Mouse (Mus musculus): ENCODE measurements at regions not wholly inside any gene's neighbourhood (a gene's known extent, or its start where the extent isn't known, plus 50 kb on each side); places are given as distances from the start of the nearest gene placed in this dataset.

DNA sequence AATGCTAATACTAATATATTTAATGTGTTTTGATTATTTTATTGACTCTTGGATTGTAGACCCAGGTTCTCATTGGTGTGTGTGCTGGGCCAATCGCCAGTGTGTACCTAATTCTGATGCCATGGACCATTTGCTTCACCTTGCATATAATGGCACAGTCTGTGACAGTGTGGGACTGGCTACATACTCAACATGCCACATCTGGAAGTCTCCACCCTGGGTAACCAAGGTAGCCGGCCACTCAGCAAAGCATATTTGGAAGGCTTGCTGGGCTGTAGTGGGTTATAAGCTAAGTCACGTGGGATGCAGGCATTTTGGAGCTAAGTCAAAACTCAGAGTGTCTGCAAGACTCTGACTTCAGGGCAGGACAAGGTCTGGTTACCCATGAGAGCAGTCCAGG lies 115.3 kb upstream of the 1700021F07Rik start:
- H3K27me3 ChIP-seq (replicated peaks; ENCODE audit: insufficient read depth, low read length) = no peaks in the 10 kb centered on the region
- DNase-seq (ENCODE audit: low spot score) (peak; percentile 22), ATAC-seq (peak; percentile 72)
- H3K9ac ChIP-seq (replicated peaks; ENCODE audit: low read depth) = no peak overlapping the region
- no peaks in the 10 kb centered on the region for H3K9me3 ChIP-seq (ENCODE audit: low read length)
- TF ChIP-seq CTCF (IDR thresholded peaks at IDR 0.05) (no peak), EP300 (IDR thresholded peaks at IDR 0.05) (no peak)
- no peak overlapping the region for H3K4me3 ChIP-seq (ENCODE audit: low read depth, low read length)
- 59% methylated on average over 3 of the region's 3 CpGs for WGBS
- H3K4me2 ChIP-seq (replicated peaks; ENCODE audit: low read depth, low read length) = no peak overlapping the region
- no peaks in the 10 kb centered on the region; the same call in 1 of the 2 replicates for H3K36me3 ChIP-seq (ENCODE audit: insufficient read depth, low read length)
- H3K27ac ChIP-seq (ENCODE audit: low read length) = no peak overlapping the region
- no peaks in the 10 kb centered on the region; the same call in 1 of the 2 replicates for H3K4me1 ChIP-seq (ENCODE audit: insufficient read depth, low read depth, low read length)

DNA sequence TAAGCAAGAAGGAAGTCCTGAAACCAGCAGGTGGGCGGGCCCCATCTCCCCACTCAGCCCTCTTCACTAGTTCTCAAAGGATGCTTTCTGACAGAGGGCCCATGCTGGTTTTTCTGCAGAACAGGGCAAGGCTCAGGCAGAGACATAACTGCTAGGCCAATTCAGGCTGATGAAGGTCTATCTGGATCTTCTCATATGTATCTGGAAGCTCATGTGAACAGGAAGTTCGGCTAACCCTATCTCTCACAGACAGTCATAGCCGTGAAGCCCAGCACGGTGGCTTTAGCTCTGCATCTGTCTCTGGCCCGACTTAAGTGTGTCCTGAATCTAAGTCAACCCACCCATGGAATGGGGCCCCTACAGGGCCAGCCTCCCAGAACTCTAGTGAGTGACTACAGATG lies 113.7 kb upstream of the 1700021F07Rik start:
- Histone ChIP-seq H3K4me1 (ENCODE audit: insufficient read depth, low read depth, low read length) (no peaks in the 10 kb centered on the region; the same call in 1 of the 2 replicates), H3K36me3 (ENCODE audit: insufficient read depth, low read length) (no peaks in the 10 kb centered on the region; the same call in 1 of the 2 replicates), H3K27ac (ENCODE audit: low read length) (no peak overlapping the region), H3K4me2 (replicated peaks; ENCODE audit: low read depth, low read length) (no peak overlapping the region), H3K9me3 (ENCODE audit: low read length) (no peaks in the 10 kb centered on the region), H3K9ac (replicated peaks; ENCODE audit: low read depth) (no peak overlapping the region), H3K4me3 (ENCODE audit: low read depth, low read length) (no peak overlapping the region), H3K27me3 (replicated peaks; ENCODE audit: insufficient read depth, low read length) (no peaks in the 10 kb centered on the region)
- WGBS = 78% methylated on average over 5 of the region's 5 CpGs
- no peak for ATAC-seq
- DNase-seq (ENCODE audit: low spot score) = no peak
- no peak for TF ChIP-seq CTCF (IDR thresholded peaks at IDR 0.05)
- no peak for TF ChIP-seq EP300 (IDR thresholded peaks at IDR 0.05)

DNA sequence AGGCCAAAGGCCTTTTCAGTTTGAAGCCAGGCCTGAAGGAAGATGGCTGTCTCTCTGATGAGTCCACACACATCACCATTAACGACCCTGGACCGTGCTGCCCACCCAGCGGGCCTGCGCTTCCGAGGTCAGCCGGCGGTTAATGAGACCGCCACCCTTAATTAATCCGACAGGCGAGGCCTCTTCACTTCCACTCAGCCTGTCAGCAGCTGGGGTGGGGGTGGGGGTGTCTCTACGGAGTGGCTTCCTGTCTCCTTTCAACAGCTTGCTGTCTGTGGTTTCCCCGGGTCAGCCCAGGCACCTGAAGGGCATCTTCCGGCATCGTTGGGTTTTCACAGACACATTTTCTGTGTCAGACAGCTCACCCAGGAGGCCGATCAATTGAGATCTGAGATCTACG lies 113.0 kb upstream of the 1700021F07Rik start:
- H3K9me3 ChIP-seq (ENCODE audit: low read length) = no peaks in the 10 kb centered on the region
- no peak for DNase-seq (ENCODE audit: low spot score)
- H3K9ac ChIP-seq (replicated peaks; ENCODE audit: low read depth) = no peak overlapping the region
- H3K4me2 ChIP-seq (replicated peaks; ENCODE audit: low read depth, low read length) = no peak overlapping the region
- H3K27me3 ChIP-seq (replicated peaks; ENCODE audit: insufficient read depth, low read length) = no peaks in the 10 kb centered on the region
- no peaks in the 10 kb centered on the region; the same call in 1 of the 2 replicates for H3K36me3 ChIP-seq (ENCODE audit: insufficient read depth, low read length)
- 36% methylated on average over 16 of the region's 16 CpGs for WGBS
- ATAC-seq = no peak
- H3K27ac ChIP-seq (ENCODE audit: low read length) = no peak overlapping the region
- H3K4me3 ChIP-seq (ENCODE audit: low read depth, low read length) = no peak overlapping the region
- H3K4me1 ChIP-seq (ENCODE audit: insufficient read depth, low read depth, low read length) = no peaks in the 10 kb centered on the region; the same call in 1 of the 2 replicates
- TF ChIP-seq CTCF (IDR thresholded peaks at IDR 0.05) = no peak
- TF ChIP-seq EP300 (IDR thresholded peaks at IDR 0.05) = no peak

DNA sequence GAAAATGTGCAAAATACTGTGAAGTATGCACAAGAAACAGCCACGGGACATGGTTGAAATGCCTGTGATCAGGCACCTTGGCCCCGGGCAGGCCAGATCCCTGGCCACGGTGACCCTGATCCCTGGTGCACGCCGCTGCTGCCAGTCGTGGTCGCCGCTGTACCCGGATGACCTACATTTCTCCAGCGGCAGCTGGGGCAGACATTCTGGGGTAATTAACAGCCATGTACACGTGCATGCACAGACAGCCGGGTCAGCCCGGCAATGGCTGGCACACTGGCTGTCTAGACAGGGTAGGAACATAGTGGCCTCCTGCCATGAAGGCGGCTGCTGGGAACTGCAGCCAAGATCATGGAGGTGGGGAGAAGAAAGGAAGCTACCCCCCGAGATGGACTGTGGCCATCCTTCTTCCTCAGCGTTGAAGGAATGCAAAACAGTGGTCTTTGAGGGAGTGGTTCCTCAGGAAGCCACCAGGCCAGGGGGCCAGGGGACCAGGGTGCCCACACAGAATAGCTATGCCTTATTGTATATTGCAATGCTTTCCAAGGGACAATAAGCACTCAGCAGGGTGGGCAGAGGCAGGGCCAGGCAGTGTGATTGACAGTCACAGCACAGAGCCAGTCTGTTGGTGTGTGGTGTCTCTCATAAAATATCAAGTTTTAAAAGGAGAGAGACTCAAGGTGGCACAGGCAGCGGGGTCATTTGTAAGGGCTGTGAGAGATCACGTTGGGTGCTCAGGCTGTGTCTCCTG lies 108.3 kb upstream of the 1700021F07Rik start:
- Histone ChIP-seq H3K9ac (replicated peaks; ENCODE audit: low read depth) (no peak overlapping the region), H3K4me1 (ENCODE audit: insufficient read depth, low read depth, low read length) (no peaks in the 10 kb centered on the region), H3K27me3 (replicated peaks; ENCODE audit: insufficient read depth, low read length) (no peaks in the 10 kb centered on the region), H3K4me3 (ENCODE audit: low read depth, low read length) (no peak overlapping the region), H3K36me3 (ENCODE audit: insufficient read depth, low read length) (no peaks in the 10 kb centered on the region), H3K4me2 (replicated peaks; ENCODE audit: low read depth, low read length) (no peak overlapping the region), H3K9me3 (ENCODE audit: low read length) (no peaks in the 10 kb centered on the region), H3K27ac (ENCODE audit: low read length) (no peak overlapping the region)
- 64% methylated on average over 18 of the region's 18 CpGs for WGBS
- TF ChIP-seq CTCF (IDR thresholded peaks at IDR 0.05) = no peak
- peak; percentile 52; the same call in 1 of the 2 replicates for TF ChIP-seq EP300 (IDR thresholded peaks at IDR 0.05)
- no peak for DNase-seq (ENCODE audit: low spot score)
- peak; percentile 64 for ATAC-seq

DNA sequence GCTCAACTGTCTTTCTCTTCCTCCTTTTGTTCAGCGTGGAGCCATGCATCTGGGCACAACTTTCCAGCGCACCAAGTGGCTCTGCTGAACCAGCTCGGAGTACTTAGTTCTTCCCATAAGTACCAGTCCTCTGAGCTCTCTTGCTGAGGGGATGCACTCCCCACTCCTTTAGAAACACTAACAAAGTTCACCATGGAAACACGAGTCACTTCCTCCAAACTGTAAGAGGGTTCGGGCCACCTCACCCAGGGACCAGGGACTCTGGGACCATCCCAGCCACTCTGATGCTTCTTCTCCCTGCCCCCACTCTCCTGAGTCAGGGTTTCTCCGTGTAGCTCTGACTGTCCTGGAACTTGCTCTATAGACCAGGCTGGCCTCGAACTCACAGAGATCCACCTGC lies 107.0 kb upstream of the 1700021F07Rik start:
- no peak for DNase-seq (ENCODE audit: low spot score)
- ATAC-seq = no peak
- no peak overlapping the region for H3K9ac ChIP-seq (replicated peaks; ENCODE audit: low read depth)

DNA sequence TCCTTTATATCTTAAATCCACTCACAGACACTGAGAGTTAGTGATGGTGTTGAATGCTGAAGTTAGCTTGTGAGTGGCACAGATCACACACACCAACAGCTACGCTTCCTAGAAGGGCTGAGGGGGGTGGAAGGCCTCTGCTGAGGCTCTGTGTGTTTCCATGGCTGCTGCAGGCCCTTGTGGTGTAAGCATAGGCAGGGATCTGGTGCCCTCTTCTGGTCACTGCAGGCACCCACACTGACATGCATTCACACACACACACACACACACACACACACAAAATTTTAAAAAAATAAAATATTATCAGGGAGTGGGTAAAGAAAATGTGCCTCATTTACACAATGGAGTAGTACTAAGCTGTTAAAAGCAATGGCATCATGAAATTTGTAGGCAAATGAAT lies 105.5 kb upstream of the 1700021F07Rik start:
- no peak overlapping the region for H3K4me2 ChIP-seq (replicated peaks; ENCODE audit: low read depth, low read length)
- H3K36me3 ChIP-seq (ENCODE audit: insufficient read depth, low read length) = no peaks in the 10 kb centered on the region
- WGBS = 85% methylated on average over 1 of the region's 1 CpGs
- no peaks in the 10 kb centered on the region for H3K9me3 ChIP-seq (ENCODE audit: low read length)
- DNase-seq (ENCODE audit: low spot score) (no peak), ATAC-seq (no peak)
- H3K9ac ChIP-seq (replicated peaks; ENCODE audit: low read depth) = no peak overlapping the region
- TF ChIP-seq EP300 (IDR thresholded peaks at IDR 0.05) (no peak), CTCF (IDR thresholded peaks at IDR 0.05) (peak; percentile 57)
- H3K4me3 ChIP-seq (ENCODE audit: low read depth, low read length) = no peak overlapping the region
- H3K27me3 ChIP-seq (replicated peaks; ENCODE audit: insufficient read depth, low read length) = no peaks in the 10 kb centered on the region
- H3K27ac ChIP-seq (ENCODE audit: low read length) = no peak overlapping the region
- no peaks in the 10 kb centered on the region for H3K4me1 ChIP-seq (ENCODE audit: insufficient read depth, low read depth, low read length)

More for the DNA sequence above, 107.0 kb upstream of the 1700021F07Rik start:
- TF ChIP-seq EP300 (IDR thresholded peaks at IDR 0.05) = no peak
- no peak for TF ChIP-seq CTCF (IDR thresholded peaks at IDR 0.05)
- no peaks in the 10 kb centered on the region for H3K4me1 ChIP-seq (ENCODE audit: insufficient read depth, low read depth, low read length)
- no peaks in the 10 kb centered on the region for H3K27me3 ChIP-seq (replicated peaks; ENCODE audit: insufficient read depth, low read length)
- no peak overlapping the region for H3K4me3 ChIP-seq (ENCODE audit: low read depth, low read length)
- H3K27ac ChIP-seq (ENCODE audit: low read length) = no peak overlapping the region
- H3K36me3 ChIP-seq (ENCODE audit: insufficient read depth, low read length) = no peaks in the 10 kb centered on the region
- 77% methylated on average over 7 of the region's 7 CpGs for WGBS
- no peaks in the 10 kb centered on the region for H3K9me3 ChIP-seq (ENCODE audit: low read length)
- H3K4me2 ChIP-seq (replicated peaks; ENCODE audit: low read depth, low read length) = no peak overlapping the region

All from lung, postnatal 0 days (tissue).